Mouse (Mus musculus) layer of hippocampus, adult 2 months (tissue): Measurements from ENCODE around the gene Rgl1. TPM values are rescaled to one million over a fixed set of nuclear protein-coding genes. Genes with fewer than 3 reads are reported as not detected.

ENCODE experiments used
- DNase-seq, 2 experiments: peaks; one replicate each; pipeline ENCODE4 v3.0.0; 2022; ENCODE audit warnings: low spot score in 2 of 2
- H3K27ac ChIP-seq: fragments of 200-600 bp; 2 replicates; pipeline ENCODE4 v1.8.1; 2022
- H3K4me3 ChIP-seq: fragments of 200-600 bp; 2 replicates; pipeline ENCODE4 v1.8.1; 2022; ENCODE audit warnings: mild to moderate bottlenecking
- CTCF ChIP-seq: fragments of 200-600 bp; conservative IDR thresholded peaks from 2 replicates; pipeline ENCODE4 v1.8.1; 2022; ENCODE audit warnings: antibody characterized with exemption, mild to moderate bottlenecking, moderate library complexity
- total RNA-seq, 2 experiments: library from RNA; stranded (reverse); gene quantifications; 2 replicates each; pipeline ENCODE4 v1.2.3; 2021

Rgl1 gene
- total RNA-seq, 2 experiments from 2014 or later = 126 TPM

DNA sequence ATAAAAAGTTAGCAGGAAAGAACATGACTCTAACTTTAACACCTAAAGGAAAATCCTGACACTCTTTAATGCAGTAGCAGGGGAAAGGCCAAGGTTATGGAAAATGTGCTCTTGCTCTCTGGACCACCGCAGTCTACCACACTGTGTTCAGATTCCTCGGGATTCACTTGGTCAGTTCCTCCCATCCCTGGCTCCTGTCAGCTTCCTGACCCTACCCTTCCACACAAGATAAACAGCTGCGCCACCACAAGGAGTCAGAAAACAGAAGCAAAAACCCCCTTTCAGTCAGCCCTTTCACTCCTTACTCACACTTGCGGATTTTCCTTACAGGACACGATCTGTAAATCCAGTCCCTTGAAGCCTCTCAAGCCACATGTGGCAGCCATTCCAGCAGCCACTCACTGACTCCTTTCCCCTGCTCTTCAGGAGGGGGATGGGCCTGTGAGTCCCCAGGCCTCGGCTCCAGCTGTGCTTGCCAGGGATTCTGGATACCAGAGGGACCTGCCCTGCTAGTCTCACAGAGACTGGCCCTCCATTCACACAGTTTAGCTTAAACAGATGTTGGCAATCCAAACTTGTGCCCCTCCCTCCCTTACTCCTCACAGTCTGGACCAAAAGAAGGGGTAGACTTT lies 78.9 kb downstream of the Rgl1 start:
- no peak overlapping the region for H3K4me3 ChIP-seq
- DNase-seq = no peak
- no peak overlapping the region for H3K27ac ChIP-seq
- TF ChIP-seq CTCF = no peak

DNA sequence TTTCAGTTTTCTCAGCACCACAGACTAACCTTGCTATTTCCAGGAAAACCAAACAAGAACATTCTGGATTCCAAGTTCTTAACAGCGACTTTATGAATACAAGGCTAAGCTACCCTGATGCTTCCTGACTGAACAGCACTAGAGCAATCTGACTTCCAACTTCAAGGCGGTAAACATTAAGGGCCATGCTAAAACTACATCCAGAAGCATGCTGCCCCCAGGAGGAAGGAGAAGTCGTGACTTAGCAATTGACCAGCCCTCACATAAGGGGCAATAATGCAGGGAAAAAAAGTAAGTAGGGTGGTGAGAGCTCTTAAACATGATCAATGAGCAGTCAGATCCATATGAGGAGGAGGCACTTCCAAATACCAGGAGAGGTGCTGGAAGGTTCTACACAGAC lies 80.6 kb downstream of the Rgl1 start:
- H3K27ac ChIP-seq = no peak overlapping the region
- TF ChIP-seq CTCF = peak; percentile 41
- no peak overlapping the region for H3K4me3 ChIP-seq
- no peak for DNase-seq

DNA sequence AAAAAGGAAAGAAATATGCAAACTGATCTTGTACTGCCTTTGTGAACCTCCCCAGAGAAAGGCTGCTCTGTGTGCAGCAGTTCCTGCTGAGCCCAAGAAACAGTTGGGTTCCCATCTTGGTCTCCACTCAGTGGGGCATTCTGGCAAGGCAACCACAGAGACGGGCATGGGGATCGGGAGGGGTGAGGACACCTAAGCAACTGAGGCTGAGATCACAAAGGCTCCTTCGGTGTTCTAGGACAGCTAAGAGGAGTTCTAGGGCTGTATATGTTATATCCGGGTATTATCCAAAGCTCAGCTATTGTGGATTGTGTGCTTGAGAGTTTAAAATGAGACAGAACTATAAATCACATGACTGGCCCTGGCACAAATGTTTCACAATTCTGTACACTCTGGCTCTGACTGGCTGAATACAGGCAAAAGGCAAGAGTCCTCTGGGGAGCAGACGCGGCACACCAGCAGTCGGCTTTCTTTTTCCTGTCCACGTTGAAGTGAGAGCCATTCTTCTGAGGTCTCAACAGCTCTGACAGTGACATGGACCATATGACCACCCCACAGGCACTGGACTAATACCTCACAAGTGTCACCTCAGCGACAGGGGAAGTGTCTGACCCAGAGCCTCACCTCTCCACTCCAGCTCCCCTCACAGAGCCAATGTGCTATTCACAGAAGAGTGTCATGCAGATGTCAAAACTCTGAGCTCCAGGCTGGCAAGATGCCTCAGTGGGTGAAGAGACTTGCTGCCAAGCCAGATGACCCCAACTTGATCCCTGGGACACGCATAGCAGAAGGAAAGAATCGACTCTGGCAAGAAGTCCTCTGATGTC lies 83.6 kb downstream of the Rgl1 start:
- no peak for DNase-seq
- no peak for TF ChIP-seq CTCF
- Histone ChIP-seq H3K27ac (no peak overlapping the region), H3K4me3 (no peak overlapping the region)

DNA sequence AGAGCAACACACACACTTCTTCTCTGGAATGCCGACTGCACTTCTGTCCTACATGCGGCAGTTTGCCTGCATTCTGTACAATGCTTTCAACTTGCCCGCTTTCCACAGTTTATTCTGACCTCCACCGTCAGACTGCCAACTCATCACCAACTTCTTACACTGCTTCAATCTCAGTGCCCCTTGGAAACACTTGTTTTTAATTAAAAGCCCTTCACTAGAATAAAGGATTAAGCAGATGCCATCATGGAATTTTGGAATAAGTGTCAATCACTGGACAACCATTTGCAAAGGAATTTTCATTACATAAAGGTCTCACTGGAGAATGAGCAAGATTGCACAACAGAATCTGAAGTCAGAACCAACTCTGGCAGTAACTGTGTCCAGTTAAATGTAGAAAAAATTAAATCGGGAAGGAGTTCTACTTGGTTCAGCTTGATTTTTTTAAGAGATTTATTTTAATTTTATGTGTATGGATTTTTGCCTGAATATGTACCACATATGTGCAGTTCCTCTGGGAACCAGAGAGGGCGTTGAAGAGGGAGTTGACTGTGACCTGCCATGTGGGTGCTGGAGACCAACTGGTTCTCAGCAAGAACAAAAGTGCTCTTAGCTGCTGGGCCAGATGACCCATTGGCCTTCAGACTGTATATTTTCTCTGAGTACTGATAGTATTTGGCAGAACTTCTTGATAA lies 84.3 kb downstream of the Rgl1 start:
- Histone ChIP-seq H3K4me3 (no peak overlapping the region), H3K27ac (no peak overlapping the region)
- peak; percentile 60 for TF ChIP-seq CTCF
- no peak for DNase-seq

DNA sequence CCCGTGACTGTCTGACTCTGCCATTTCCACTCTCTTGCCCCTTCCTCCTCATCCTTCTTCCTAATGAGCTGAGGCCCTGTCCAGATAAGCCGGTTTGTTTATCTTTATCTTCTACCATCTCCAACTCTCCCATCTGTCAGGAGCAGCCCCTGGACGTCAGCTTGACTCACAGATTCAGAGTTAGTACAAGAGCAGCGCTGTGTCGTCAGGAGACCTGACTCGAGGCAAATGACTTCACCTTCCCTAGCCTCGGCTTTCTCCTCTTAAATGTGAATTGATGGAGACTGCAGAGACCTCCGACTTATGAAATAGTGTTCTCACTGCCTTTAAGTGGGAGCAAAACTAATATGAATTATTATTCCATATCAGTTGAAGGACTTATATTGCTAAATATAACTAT lies 85.0 kb downstream of the Rgl1 start:
- no peak for TF ChIP-seq CTCF
- Histone ChIP-seq H3K27ac (no peak overlapping the region), H3K4me3 (no peak overlapping the region)
- no peak for DNase-seq

DNA sequence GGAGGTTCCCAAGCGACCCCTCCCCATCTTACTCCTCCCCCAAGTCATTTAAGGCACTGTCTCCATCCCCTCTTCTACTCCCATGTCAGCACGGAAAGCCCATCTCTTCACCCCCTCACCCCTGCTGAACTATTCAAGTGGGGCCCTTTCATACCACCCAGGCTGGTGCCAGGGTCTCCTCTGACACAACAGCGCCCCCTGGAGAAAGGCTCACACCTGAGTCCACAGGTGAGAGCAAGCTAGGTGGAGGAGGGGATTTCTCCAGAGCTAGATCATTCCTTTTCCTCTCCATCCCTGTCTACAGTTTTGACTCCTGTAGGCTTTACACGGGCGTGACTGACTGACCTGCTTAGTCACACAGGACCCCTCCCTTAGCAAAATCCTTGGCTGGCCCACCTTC lies 87.7 kb downstream of the Rgl1 start:
- no peak for DNase-seq
- TF ChIP-seq CTCF = peak; percentile 69

DNA sequence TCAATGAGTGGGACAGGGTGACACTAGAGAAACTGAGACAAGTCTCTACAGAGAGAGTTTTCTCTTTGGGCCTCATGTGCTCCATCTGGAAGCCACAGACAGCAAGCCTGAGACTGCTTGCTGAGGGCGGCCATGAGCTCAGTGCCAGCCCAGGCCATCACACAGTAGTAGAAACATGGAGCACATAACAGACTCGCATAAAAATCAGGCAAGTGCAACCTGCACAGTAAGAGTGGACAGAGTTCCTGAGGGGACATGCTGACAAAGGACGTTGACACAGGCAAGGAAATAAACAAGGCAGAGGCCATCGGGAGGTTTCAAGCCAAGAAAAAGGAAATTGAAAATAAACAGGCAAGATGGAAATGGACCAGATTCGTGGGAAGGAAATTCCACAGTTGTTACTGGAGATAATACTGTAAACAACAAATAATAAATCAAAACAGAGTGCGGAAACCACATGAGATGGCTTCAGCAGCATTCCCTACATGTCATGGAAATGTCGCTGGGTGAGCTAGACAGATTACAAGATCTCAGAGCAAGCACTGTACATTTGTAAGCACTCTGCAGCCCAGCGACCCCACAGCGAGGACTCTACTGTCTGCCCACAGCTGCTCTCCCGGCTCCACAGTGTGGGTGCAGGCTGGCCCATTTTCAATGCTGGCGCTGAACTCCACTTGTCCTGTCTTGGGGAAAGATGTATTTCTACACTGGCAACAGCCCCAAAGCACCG lies 88.5 kb downstream of the Rgl1 start:
- no peak overlapping the region for H3K4me3 ChIP-seq
- no peak for TF ChIP-seq CTCF
- no peak for DNase-seq
- H3K27ac ChIP-seq = peak overlapping the region; percentile 60

More for the DNA sequence above, 87.7 kb downstream of the Rgl1 start:
- no peak overlapping the region for H3K4me3 ChIP-seq
- H3K27ac ChIP-seq = no peak overlapping the region

DNA sequence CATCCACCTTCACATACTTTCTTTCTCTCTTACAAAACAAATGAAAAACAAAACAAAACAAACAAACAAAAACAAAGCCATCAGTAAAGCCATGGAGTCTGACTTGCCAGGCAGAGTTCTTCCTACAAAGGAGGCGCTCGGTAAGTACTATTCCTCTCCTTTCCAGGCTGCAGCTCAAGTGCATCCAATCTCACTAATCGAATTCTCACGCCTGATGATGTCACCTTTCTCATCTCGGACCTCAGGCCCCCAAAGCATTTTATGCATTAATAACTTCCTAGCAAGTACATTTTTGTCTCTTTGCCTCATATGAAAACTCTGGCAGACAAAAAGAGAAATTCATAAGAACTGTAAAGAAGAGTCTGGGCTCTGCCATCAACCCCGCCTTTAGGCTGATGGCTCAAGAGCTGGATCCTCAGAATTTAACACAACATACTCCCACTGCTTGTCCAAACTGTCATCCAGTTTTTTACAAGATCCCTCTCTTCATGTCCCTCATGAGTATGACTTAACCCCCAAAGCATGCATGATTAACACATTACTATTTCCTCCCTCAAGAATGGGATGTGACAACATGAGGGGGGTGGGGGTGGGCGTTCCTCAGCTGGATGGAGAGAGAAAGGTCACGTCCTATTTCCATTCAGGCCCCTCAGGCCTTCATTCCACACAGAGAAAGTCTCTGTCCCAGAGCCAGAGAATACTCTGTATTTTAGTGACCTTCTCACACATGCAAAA lies 96.5 kb downstream of the Rgl1 start:
- Histone ChIP-seq H3K4me3 (no peak overlapping the region), H3K27ac (no peak overlapping the region)
- TF ChIP-seq CTCF = no peak
- DNase-seq = no peak

DNA sequence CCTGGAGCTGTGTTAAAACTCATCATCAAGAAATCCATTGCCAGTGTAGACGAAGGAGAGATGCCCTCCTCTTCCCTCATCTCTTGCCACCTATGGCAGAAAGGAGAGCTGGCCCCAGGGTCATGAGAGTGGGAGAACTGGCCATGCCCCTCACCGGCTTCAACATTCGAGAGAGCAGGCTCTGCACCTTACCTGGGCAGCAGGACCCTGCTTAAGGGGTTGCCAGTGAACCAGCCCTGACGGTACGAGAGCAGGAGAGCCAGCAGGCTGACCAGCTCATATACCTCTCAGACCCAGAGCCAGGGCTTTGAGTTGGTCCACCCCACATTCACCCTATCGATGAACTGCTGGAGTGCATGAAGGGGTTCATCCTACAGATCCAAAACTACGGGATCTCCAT lies 105.7 kb downstream of the Rgl1 start:
- DNase-seq = peak in 1 of 2 experiments; percentile 6
- Histone ChIP-seq H3K27ac (no peak overlapping the region), H3K4me3 (no peak overlapping the region)
- TF ChIP-seq CTCF = no peak

DNA sequence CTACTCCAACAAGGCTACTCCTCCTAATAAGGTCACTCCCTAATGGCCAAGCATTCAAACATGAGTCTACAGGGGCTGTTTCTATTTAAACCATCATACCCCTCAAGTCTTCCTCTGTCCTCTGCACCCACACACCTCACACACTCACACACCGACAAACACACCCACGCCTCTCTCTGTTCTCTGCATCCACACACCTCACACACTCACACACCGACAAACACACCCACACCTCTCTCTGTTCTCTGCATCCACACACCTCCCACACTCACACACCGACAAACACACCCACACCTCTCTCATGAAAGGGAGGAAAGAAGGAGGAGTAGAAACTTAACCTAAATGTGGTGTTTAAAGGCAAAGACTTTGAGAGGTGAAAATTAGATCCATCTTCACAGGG lies 106.2 kb downstream of the Rgl1 start:
- peak in 1 of 2 experiments; percentile 7 for DNase-seq
- Histone ChIP-seq H3K27ac (no peak overlapping the region), H3K4me3 (no peak overlapping the region)
- no peak for TF ChIP-seq CTCF

DNA sequence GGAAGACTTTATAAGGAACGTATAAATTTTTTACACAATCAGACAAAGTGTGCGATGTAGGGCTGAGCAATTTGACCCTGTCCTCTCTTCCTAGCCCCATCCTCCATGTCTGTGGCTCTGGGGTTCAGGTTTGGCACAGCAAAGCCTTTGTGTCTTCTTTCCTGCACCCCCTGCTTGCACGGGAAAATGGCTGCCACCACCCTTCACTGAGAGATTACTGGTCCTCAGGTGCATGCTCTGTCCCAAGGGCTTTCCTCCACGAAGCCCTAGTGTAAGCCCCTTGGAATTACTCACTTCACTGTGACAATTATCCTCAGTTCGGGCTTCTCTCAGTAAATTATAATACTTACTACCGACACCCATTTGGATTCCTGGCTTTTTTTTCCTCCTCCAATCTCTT lies 109.5 kb downstream of the Rgl1 start:
- Histone ChIP-seq H3K4me3 (no peak overlapping the region), H3K27ac (0 out of 2 replicates have a peak overlapping the region, but pooled peaks have one; percentile 5)
- TF ChIP-seq CTCF = no peak
- DNase-seq = no peak

DNA sequence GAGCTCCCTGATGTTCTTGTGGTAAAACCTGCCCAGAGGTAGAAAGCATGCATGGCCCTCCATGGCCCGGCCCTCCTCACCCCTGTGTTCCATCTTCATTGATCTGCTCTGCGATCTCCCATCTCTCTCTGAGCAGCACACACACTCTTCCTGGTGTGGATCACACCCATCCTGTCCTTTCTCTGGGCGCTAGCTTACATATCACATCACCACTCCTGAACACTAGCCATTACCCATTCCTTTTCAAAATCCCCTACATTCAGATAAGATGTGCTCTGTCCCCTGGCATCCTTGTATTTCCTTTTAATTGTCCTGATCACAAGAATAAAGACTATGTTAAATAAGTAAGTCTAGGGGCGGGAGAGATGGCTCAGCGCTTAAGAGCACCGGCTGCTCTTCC lies 111.3 kb downstream of the Rgl1 start:
- TF ChIP-seq CTCF = no peak
- Histone ChIP-seq H3K4me3 (no peak overlapping the region), H3K27ac (no peak overlapping the region)
- no peak for DNase-seq
